Mouse (Mus musculus) heart, adult 2 months (tissue): ENCODE measurements around the gene Gbp3. TPM values are rescaled to one million over a fixed set of nuclear protein-coding genes. Genes with fewer than 3 reads are reported as not detected.
A peak's percentile ranks its signal among the peaks of the same experiment; 100 is the strongest.

Experiments used
- DNase-seq, 2 experiments: peaks; one replicate each; pipeline ENCODE4 v3.0.0; 2021
- H3K27ac ChIP-seq: fragments of 200-600 bp; 2 replicates; pipeline ENCODE4 v1.8.1; 2022
- H3K27me3 ChIP-seq: fragments of 200-500 bp; 2 replicates; pipeline ENCODE4 v1.6.1; 2012; ENCODE audit warnings: mild to moderate bottlenecking, low read length, inconsistent platforms, mixed read lengths; ENCODE audit not compliant: control insufficient read depth, insufficient read depth
- H3K36me3 ChIP-seq: fragments of 200-500 bp; 2 replicates; pipeline ENCODE4 v1.6.1; 2012; ENCODE audit warnings: low read length, inconsistent platforms; ENCODE audit not compliant: control insufficient read depth, insufficient read depth
- H3K4me1 ChIP-seq: fragments of 200-500 bp; 2 replicates; pipeline ENCODE4 v1.6.1; 2011; ENCODE audit warnings: low read length; ENCODE audit not compliant: control insufficient read depth, insufficient read depth
- H3K4me3 ChIP-seq: fragments of 200-600 bp; 2 replicates; pipeline ENCODE4 v1.8.1; 2022
- H3K79me2 ChIP-seq: fragments of 200-500 bp; replicated peaks from 2 replicates; pipeline ENCODE4 v1.6.1; 2012; ENCODE audit warnings: mild to moderate bottlenecking, inconsistent platforms, low read length, moderate library complexity, mixed read lengths; ENCODE audit not compliant: control insufficient read depth, insufficient read depth
- H3K9ac ChIP-seq: fragments of 200-500 bp; 2 replicates; pipeline ENCODE4 v1.6.1; 2012; ENCODE audit warnings: low read depth, mild to moderate bottlenecking, control low read depth, inconsistent platforms, low read length, mixed read lengths
- CTCF ChIP-seq: fragments of 200-600 bp; IDR thresholded peaks from 2 replicates; pipeline ENCODE4 v1.8.1; 2022; ENCODE audit warnings: antibody characterized with exemption, mild to moderate bottlenecking, moderate library complexity
- POLR2A ChIP-seq: fragments of 200-500 bp; IDR thresholded peaks from 2 replicates; pipeline ENCODE4 v1.6.1; 2011; ENCODE audit warnings: mild to moderate bottlenecking, low read depth, low read length, control low read depth; ENCODE audit not compliant: insufficient read depth
- WGBS: fragments of 180-500 bp; shearing (Covaris S2); methylation state at CpG from one replicate; pipeline ENCODE4 v1.1.7; 2018; 5-methylcytosine and 5-hydroxymethylcytosine counted together
- intact Hi-C: fragments of 180-260 bp; cut with DNase I; formaldehyde crosslinking; loops from one replicate; pipeline ENCODE4 v1.15.1; 2025
- polyA plus RNA-seq: library from polyadenylated mRNA; depleted of rRNA; stranded (reverse); fragments of >200 nt; gene quantifications from 2 replicates; pipeline ENCODE4 v1.2.3, GENCODE M21; 2012; rRNA removed
- total RNA-seq, 2 experiments: library from RNA; stranded (reverse); gene quantifications; 2 replicates each; pipeline ENCODE4 v1.2.3; 2021

Gbp3 gene
- total and polyA plus RNA-seq, 3 experiments, result 10.4 to 13.7 (median 12.3) TPM

GRCm38 (mm10) chr3:142620111-142620955, 60.5 kb downstream of the Gbp3 start, which contains the start of gene Gbp2:
Gene Gbp2 (plus strand): TSS chr3:142620602.
- 18% methylated on average over 4 of the region's 4 CpGs for WGBS
- H3K9ac ChIP-seq, result peak within 1 kb of the TSS; percentile 70

GRCm38 (mm10) chr3:142620956-142621562, 61.2 kb downstream of the Gbp3 start:
- H3K27me3 ChIP-seq, result no peaks in the 10 kb centered on the region
- peak in 1 of 2 experiments; percentile 23 for DNase-seq
- peak overlapping the region; percentile 87 for H3K27ac ChIP-seq
- H3K4me3 ChIP-seq, result peak overlapping the region; percentile 61
- peaks cover 3% of the 10 kb centered on the region for H3K4me1 ChIP-seq
- H3K79me2 ChIP-seq, result no peaks in the 10 kb centered on the region
- H3K36me3 ChIP-seq, result peaks cover 5% of the 10 kb centered on the region; the same call in 1 of the 2 replicates
- peak overlapping the region; percentile 70 for H3K9ac ChIP-seq
- TF ChIP-seq CTCF (peak; percentile 72), POLR2A (no peak)
- intact Hi-C loops, result loop anchor here (1.0 to 2.0 kb wide), 2 partner anchors 60 to 128 kb away; partner anchors contain the start of genes Gbp3 and Gbp5
- WGBS, result 28% methylated on average over 3 of the region's 3 CpGs

More at GRCm38 (mm10) chr3:142620111-142620955, 60.5 kb downstream of the Gbp3 start, which contains the start of gene Gbp2:
- no peaks in the 10 kb centered on the region for H3K27me3 ChIP-seq
- no peaks in the 10 kb centered on the region for H3K79me2 ChIP-seq
- intact Hi-C loops, result loop anchor here (1.0 to 2.0 kb wide), 2 partner anchors 60 to 127 kb away; partner anchors contain the start of genes Gbp3 and Gbp5
- peak within 1 kb of the TSS; percentile 61 for H3K4me3 ChIP-seq
- TF ChIP-seq CTCF (no peak), POLR2A (peak; percentile 42; the same call in 1 of the 2 replicates)
- DNase-seq, result peak; percentile 59 to 60
- peaks cover 5% of the 10 kb centered on the region; the same call in 1 of the 2 replicates for H3K36me3 ChIP-seq
- peak within 1 kb of the TSS; percentile 87 for H3K27ac ChIP-seq
- H3K4me1 ChIP-seq, result peaks cover 3% of the 10 kb centered on the region

Other genes with a start within 250 kb of the Gbp3 start
- 100 to 1,000 TPM; 609 to 668 TPM for gene Pdlim5, start 164.3 kb upstream of the Gbp3 start, total RNA-seq
- 508 and 956 TPM in 2 replicates for gene Pdlim5, start 164.3 kb upstream of the Gbp3 start, polyA plus RNA-seq
- 10 to 100 TPM in 1 of 2 experiments, 1 to 10 TPM in 1; 6.0 to 10.9 TPM for gene Gbp5, start 66.0 kb upstream of the Gbp3 start, total RNA-seq
- 2.1 and 4.3 TPM in 2 replicates for gene Gbp5, start 66.0 kb upstream of the Gbp3 start, polyA plus RNA-seq
- 10 to 100 TPM in 1 of 2 experiments, 1 to 10 TPM in 1; 8.3 to 13.9 TPM for gene Gbp7, start 29.7 kb upstream of the Gbp3 start, total RNA-seq
- 2.8 and 4.5 TPM in 2 replicates for gene Gbp7, start 29.7 kb upstream of the Gbp3 start, polyA plus RNA-seq
- gene Gbp2b, start 34.8 kb downstream of the Gbp3 start, total RNA-seq, result under 1 TPM; 0.16 to 0.18 TPM
- 0.04 TPM in 1 of 2 replicates, not detected in the other for gene Gbp2b, start 34.8 kb downstream of the Gbp3 start, polyA plus RNA-seq
- 10 to 100 TPM; 10.7 to 16.0 TPM for gene Gbp2, start 60.6 kb downstream of the Gbp3 start, total RNA-seq
- gene Gbp2, start 60.6 kb downstream of the Gbp3 start, polyA plus RNA-seq, result 9.5 and 16.8 TPM in 2 replicates
- 10 to 100 TPM; 28.3 to 37.7 TPM for gene Kyat3, start 141.0 kb downstream of the Gbp3 start, total RNA-seq
- gene Kyat3, start 141.0 kb downstream of the Gbp3 start, polyA plus RNA-seq, result 10.9 and 22.1 TPM in 2 replicates
- gene Gtf2b, start 205.0 kb downstream of the Gbp3 start, total RNA-seq, result 10 to 100 TPM; 17.9 to 19.3 TPM
- gene Gtf2b, start 205.0 kb downstream of the Gbp3 start, polyA plus RNA-seq, result 13.4 and 23.4 TPM in 2 replicates